Mouse (Mus musculus) left cerebral cortex, postnatal 25 days (tissue): Measurements from ENCODE around the gene Izumo3. TPM values are rescaled to one million over a fixed set of nuclear protein-coding genes. Genes with fewer than 3 reads are reported as not detected.
"Not testable (repeated sequence)": the region's sequence is repeated elsewhere in the genome, so short reads cannot be mapped to it uniquely, and the experiment has no call there.

Experiments
- DNase-seq, 2 experiments: peaks; one replicate each; pipeline ENCODE4 v3.0.0; 2022; ENCODE audit warnings: low spot score in 2 of 2, mixed read lengths in 1 of 2
- intact Hi-C: fragments of 180-260 bp; cut with DNase I; formaldehyde crosslinking; loops from one replicate; pipeline ENCODE4 v1.15.1; 2025
- total RNA-seq, 2 experiments: library from RNA; stranded (reverse); gene quantifications; 2 replicates each; pipeline ENCODE4 v1.2.3; 2021

Izumo3 gene
- total RNA-seq: not detected

GRCm38 (mm10) chr4:92147134-92147533 is at the start of gene Izumo3:
Gene Izumo3 (minus strand): TSS chr4:92147234.
- no peak for DNase-seq
- intact Hi-C loops: no loop called here

- DNase-seq, intact Hi-C loops: not testable (repeated sequence)
Observed at GRCm38 (mm10) chr4:92191649-92192048, 44.6 kb upstream of the Izumo3 start, which contains the start of gene Gm12666. Gene Gm12666 (minus strand): TSS chr4:92191749.

- no peak for DNase-seq
- intact Hi-C loops: no loop called here
Observed at GRCm38 (mm10) chr4:92152646-92153045, 5.6 kb upstream of the Izumo3 start.

DNA sequence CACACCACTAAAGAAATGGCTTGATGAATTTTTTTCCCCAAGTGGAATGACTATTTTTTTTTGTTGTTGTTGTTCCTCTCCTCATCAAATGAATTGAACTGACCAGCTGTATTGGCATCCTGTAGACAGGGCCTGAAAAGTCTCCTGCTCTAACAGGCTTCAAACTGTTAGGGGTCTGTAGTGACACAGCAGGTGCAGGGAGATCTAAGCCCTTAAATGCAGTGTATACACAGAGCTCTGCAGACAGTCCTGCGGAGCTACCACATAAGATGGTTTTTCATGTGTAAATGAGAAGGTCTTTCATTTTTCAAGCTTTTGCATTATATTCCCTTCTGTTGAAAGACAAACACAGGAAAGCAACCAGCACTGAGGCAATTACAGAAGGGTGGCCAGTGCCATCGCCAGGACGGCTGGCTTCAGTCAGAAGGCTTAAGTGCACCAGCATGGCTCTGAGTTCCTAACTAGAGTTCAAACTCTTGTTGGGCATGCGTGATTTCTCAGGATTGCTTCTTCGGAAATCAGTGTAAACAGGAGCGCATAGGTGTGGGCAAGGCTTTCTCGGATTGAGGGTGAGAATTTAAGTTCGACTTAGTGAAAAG is 35.5 kb downstream of the Izumo3 start:
- intact Hi-C loops: no loop called here
- DNase-seq: no peak

DNA sequence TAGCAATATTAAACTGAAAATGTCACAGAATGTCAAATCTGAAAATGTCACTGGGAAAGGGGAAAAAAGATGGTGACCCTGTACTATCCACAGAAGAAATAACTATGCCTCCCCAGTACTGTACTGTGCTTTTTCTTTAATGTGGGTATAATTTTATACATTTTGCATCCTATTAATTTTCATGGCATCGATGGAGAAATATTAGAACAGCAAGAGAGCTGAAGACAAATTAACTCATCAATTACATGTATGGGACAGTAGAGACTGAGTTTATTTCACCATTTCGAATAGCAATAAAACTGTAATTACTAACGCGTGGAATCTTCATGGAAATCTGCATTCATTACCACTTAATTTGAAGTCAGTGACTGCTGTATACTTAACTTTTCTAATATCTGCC is 49.6 kb downstream of the Izumo3 start:
- intact Hi-C loops: no loop called here

DNA sequence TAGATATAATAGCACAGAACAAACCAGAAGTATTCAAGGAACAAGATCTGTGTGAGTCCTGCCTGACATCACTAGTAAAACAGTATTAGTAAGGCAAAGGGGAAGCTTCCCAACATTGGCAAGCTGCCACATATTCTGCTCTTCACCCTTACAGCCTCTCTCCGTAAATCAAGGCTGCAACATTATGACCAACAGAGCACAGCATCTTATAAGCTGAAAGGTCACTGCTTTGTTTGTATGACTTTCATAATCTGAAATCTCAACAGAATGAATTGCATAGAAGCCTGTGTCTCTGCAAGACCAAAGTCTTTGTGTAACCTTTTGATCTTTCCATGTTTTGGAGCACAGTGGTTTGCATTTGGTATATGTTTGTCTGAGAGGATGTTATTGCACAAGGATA is 51.1 kb downstream of the Izumo3 start:
- intact Hi-C loops: no loop called here

More for the DNA sequence above, 49.6 kb downstream of the Izumo3 start:
- no peak for DNase-seq

More for the DNA sequence above, 51.1 kb downstream of the Izumo3 start:
- no peak for DNase-seq

Other genes with a start within 250 kb of the Izumo3 start
- gene Gm12666, start 44.5 kb upstream of the Izumo3 start, total RNA-seq: 1 to 10 TPM; 1.1 to 1.6 TPM